Mouse (Mus musculus) bone marrow, adult 2 months (tissue): ENCODE data around the gene Gbp3.

Experiments used
- CTCF ChIP-seq: fragments of 200-500 bp; IDR thresholded peaks from 2 replicates; pipeline ENCODE4 v1.5.1; 2011; ENCODE audit warnings: low read length, control low read depth; ENCODE audit not compliant: control insufficient read depth, insufficient read depth
- POLR2A ChIP-seq: fragments of 200-500 bp; IDR thresholded peaks from 2 replicates; pipeline ENCODE4 v1.6.1; 2011; ENCODE audit warnings: low read depth, mild to moderate bottlenecking, control low read depth, low read length, borderline replicate concordance; ENCODE audit not compliant: control insufficient read depth

DNA sequence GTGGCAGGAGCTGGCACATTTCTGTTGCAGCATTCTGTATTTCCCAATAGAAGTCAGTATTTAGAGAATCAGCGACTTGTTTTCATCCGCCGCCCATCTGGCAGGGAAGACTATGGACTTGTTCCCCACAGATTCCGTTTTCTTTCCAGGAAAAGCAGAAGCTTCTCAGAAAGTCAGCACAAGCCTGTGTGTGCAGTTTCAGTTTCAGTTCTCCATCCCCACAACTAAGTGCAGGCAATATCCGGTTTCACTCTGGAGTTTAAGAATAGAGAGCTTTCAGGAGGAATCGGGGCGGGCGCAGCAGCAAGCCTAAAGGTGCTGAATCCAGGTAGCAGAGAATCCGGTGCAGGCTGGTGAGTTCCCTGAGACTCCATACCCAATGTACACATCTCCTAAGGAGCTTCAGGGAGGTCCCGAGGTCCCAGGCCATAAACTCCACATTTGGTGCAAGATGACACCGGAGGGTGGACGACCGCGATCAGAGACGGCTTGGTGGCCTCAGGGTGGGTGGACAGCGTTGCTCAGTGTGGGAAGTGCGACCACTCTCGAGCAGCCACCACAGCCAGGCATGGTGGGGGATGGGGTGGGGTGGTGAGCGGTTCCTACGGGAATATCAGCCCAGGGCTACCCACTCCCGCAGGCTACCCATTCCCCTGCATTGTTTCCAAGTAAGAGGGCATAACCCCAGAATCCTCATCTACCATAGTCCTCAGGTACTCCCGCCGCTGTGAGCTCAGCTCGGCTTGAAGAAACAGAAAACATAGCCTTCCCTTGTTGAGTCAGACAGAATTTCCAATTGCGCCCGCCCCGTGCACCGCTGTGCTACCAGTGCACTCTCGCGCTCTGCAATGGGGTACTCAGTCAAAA lies 29.5 kb upstream of the Gbp3 start, which contains the start of gene Gbp7:
- TF ChIP-seq CTCF (no peak), POLR2A (no peak)
